Mouse (Mus musculus): ENCODE results near the gene Mettl2.

Gene Mettl2

DNA sequence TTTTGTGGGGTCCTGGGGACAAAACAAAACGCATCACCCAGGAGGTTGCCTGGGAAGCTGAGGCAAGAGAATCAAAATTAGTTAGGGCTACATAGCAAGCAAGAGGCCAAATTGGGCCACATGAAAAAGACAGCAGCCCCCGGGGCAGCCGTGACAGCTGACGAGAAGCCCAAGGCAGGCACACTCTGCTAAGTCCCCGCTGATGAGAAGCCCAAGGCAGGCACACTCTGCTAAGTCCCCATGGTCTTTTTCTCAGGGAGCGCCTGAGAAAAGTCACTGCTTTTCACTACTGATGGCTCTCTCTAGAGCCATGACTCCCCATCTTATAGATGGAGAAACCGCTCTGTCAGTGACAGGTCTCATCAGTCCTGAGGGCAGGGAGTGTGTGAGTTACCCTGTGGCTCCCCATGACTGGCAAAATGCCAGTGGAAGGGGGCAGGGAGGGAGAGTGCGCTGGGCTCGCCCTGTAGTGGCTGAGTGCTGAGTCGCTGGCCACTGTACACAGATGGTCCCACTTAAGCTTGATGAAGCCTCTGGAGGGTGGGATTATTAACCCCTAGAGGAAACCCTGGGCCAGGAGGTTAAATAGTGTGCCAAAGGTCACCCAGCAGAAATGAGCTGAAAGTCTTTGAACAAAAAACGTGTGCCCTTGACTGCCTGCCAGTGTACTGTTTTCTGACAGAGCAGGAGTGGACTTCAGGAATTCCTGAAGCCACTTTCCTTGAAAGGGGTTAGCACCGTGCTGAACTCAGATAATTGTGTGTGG lies 27.0 kb downstream of the Mettl2 start:
- peak; percentile 42 for DNase-seq

DNA sequence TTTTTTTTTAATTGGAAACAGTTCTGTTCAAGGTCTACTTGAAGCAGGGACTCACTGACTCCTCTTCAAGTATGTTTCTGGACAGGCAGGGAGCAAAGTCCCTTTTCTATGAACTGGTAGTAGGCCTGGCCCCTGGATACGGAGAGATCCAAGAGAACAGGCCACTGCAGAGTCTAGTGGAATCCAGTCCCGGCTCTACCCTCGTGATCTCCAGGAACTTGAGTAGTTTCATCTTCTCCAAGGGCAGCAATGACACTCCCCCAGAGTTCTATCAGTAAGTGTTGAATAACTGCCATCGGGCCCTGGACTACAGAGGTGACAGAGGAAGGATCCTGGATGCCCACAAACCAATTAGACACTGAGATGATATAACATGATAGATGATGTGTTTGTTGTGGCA lies 29.7 kb downstream of the Mettl2 start:
- DNase-seq: no peak

DNA sequence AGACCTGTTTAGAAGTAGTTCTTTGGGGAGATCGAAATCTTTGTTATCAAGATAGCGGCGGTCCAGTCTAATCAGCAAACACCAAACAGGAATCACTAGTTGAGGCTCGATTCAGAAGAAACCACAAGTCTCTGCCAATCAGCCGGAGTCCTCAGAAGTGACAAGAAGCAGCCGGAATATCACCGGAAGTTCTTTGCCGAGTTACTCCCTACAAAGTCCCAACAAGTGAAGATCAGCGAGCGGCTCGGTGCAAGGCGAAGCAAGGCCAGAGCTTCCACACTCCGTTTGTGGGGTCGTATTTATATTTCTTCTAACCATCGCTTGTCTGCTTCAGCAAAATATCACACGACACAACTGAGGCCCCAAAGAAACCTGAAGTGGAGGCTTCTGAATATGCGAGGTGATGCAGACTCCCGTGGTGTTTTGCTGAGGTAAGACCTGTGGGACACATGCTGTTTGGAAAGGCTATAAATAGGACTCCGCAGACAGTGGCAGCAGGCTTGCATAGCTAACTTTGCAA lies 30.6 kb downstream of the Mettl2 start:
- DNase-seq: no peak

DNA sequence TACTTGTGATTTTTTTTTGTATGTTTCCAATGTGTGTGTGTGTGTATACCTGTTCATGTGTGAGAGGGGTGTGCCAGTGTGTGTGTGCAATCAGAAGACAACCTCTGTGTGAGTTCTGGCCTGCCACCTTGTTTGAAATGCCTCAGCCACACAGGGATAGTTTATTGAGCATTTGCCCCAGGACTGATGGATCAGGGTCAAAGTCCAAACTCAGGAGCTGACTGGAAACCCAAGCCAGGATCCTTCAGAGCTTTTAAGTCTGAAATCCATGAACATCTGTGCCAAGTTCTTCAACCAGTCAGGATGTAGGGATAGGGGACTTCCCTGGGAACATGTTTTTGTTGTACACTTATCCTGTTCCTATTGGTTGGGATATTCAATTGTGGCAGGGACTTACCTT lies 31.8 kb downstream of the Mettl2 start:
- no peak for DNase-seq

DNA sequence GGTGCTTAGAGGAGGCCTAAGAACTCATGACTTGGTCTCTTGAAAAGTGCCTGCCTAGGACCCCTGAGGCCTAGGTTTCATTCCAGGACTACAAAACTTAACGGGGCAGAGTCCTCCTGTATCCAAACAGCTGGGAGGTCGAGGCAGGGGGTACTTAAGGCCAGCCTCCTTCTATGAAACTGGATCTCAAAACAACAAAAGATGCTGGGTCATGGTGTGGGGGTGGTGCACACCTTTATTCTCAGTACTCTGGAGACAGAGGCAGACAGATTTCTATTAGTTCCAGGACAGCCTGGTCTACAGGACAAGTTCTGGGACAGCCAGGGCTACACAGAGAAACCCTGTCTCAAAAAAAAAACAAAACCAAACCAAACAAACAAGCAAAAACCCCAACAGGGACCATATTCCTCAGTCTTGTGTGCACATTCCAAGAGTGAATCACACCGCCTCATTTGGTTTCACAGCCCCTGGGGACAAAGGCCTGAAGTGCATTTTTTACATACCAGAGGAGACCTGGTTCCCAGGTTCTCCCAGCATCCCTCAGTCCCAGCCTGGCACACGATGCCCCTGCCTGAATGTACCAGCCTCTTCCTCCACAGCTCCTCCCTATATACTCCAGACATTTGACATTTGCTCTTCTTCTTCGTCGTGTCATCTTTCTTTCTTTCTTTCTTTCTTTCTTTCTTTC lies 33.6 kb downstream of the Mettl2 start:
- peak; percentile 18 for DNase-seq

DNA sequence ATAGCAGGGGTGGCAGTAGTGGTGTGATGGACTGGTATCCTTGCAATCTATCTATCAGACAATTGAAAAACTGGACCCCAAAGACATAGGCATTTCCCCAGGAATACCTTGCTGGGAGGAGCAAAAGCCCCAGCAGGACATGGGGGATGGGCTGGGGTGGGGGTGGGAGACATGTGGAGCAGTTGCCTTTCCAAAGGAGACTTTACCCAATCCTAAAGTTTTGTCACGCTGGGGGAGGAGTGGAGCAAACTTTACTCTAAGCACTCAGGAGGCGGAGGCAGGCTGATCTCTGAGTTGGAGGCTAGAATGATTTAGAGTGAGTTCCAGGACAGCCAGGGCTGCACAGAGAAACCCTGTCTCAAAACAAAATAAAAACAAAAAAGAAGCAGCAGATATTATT lies 35.2 kb downstream of the Mettl2 start:
- no peak for DNase-seq

DNA sequence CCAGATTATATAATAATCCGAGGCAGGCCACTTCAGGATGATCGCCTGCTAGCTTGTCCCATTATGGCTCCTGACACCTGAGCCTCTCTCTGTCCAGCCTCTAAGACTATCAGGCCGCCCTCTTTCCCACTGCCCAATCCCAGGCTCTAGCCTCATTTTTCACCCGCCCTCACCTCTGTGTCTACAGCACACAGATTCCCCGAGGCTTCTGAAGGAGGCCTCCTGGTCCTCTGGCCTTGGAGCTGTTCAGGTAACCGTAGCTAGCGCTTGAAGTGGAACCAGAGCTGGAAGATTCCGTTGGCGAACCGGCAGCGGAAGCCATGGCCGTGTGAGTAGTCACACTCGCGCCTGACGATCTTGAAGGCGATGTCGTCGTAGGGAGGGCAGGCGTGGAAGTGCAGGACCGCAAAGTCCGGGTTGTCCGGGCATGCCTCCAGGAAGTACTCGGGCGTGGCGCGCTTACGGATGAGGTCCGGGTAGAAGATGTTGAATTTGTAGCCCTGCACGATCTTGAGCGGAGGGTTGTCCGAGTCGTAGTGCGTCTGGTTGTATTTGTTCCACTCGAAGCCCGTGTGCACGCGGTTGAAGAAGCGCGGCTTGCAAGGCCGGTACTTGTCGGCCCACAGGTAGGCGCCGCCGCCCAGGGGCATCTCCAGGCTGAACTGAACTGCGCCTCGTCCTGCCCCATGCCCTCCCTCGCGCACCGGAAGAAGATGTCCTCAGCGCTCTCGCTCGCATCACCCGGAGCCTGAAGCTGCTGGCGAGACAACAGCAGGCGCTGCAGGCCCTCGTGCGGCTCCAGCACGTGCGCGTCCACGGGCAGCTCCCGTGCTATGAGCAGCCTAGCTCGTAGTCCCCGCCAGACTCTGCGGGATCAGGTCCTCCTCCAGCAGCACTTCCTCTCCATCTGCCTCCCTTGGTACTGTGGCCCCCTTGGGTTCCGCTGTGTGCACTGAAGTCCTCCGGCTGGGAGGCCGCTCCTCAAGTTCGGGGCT lies 38.6 kb downstream of the Mettl2 start:
- DNase-seq: no peak

DNA sequence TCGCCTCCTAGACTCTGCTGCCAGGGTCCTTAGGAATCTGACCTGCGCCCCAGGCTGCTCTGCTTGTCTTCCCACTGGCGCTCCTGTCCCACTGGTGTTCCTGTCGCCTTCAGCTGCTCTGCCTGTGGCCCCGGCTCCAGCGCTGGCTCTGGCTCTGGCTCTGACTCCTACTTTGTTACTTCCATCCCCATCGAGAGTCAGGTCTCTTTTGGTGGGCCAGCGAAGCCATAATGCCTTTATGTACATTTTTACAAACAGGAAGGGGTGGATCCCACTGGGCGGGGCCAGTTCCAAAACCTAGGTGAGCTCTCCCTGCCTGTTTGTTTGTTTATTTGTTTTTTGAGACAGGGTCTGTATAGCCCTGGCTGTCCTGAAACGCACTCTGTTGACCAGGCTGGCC lies 40.6 kb downstream of the Mettl2 start:
- no peak for DNase-seq

DNA sequence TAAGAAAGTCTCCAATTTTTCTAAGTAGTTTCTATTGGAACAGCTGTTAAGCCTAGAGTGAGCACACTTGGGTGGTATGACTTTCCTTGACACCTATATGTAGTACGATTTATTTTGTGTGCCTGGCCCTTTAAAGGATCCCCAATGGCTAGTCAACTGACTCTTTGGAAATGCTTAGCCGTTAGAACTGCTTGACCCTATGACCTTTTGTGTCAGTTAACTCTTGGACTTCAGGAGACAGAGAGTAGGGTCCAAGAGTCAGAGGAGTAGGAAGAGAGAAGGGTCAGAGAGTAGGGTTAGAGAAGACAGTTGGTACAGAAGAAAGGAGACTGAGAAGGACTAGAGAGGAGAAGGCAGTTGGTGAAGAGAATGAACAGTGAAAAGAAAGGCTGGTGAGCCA lies 52.3 kb downstream of the Mettl2 start, which contains the start of gene Tlk2:
Gene Tlk2 (plus strand): TSS at position 292 of the 400 bp plus-strand sequence.
- no peak for DNase-seq

DNA sequence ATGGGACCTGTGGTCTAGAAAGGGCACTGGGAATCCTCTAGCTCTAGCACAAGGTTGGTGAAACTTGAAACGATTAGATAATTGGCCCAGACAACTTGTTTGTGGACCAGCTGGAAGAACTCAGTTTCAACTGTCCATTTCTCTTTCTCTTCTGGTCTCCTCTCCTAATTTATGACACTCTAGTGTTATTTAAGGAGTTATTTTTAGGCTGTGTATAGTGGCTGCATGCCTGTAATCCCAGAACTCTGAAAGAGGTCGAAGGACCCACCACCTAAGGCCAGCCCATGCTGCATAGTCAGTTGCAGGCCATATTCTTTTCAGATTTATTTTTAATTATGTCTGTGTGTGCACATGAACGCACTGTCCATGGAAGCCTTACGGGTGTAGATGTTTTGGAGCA lies 53.3 kb downstream of the Mettl2 start:
- peak; percentile 48 for DNase-seq

DNA sequence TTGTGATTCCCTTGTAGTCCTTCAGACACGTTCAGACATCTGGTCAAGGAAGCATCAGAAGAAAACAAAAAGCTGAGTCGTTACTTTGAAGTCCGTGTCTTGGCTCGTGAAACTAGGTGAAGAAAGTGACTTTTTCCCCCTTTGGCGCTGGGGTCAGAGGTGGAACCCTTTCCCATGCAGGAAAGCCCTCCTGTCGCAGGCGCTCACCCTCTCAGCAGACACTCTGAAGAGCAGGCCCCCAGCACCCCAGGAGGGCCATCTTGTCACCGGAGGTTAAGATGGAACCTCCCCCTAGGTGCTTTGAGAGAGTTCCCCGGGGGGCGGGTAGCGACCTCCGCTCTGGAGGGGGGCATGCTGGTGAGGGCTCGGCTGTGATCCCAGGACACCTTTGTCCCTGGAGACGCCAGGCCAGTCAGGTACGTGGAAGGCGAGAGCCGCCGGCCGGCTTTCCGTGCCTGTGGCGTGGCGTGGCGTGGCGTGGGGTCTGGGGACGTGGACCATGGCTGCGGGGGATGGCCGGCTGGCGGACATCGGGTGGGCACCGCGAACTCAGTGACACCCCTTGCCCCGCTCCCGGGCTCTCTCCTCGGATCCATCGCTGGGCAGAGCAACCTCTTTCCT lies 54.4 kb downstream of the Mettl2 start:
- DNase-seq: peak; percentile 26

DNA sequence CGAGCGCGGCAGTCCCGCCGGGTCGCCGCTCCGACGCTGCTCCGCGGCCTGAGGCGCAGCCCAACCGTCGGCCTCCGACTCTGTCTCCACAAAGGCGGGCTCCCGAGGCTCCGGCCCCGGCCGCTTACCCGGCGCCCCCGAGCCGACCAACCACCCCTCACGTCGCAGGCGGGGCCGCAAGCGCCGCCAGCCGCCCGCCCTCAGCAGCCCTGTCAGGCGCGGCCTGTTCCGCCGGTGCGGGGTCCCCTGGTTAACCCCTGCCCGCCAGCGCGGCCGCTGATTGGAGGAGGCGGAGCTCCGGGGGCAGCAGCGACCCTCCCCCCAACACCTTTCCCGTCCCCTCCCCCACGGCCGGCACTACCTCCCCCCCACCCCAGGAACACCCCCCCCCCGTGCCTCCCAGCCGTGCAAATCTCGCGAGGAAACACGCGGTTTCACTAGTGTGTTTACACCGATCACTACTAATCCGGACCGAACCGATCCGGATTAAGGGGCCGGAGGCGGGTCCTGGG lies 55.0 kb downstream of the Mettl2 start:
- peak; percentile 93 for DNase-seq

DNA sequence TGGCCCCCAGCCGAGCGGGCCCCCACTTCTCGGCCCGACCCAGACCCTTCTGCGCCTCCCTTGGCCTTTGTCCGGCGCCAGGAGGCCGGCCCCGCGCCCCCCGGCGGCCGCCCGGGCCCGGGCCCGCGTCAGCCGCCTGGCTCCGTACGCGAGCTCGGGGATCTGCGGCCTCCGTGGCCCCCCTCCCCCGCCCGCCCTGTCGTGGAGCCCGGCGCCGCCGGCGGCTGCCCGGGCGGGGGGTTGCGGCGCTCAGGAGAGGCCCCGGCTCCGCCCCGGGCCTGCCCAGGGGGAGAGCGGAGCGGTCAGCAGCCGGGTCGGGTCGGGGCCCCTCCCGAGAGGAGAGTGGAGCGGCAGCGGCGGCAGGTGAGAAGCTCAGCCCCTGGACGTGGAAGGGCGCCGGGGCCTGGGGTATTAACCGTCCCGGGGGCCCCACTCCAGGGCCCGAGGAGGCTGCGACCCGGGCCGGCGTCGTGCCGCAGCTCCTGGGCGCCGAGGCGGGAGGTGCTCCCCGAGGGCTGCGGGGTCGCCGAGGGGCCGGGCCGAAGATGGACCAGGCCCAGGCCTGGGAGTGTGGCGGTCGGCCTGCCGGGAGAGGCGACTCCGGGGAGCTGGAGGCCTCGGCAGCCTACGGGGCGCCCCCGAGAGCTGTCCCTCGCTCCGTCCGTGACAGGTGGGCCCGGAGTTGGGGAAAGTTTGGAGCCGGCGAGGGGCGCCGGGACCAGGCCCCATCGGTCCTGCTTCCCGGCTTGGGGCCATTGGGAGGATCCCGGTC lies 55.6 kb downstream of the Mettl2 start:
- peak; percentile 20 for DNase-seq

DNA sequence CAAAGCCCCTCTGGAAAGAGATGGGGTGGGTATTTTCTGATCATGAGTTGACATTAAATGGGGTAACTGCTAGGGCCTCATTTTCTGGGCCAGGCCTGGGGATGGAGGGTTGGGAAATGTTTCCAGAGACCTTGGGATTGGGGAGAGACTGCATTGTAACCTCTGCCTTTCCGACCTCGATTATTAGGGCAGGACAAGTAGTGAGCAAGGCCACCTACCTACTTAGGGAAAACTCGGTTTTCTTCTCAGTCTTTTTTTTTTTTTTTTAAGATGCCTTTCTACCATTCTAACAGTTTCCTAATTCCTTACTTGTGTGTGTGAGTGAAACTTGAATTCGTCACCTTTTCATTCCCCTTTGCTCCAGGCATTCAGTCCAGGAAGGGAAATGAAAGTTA lies 56.2 kb downstream of the Mettl2 start:
- no peak for DNase-seq

DNA sequence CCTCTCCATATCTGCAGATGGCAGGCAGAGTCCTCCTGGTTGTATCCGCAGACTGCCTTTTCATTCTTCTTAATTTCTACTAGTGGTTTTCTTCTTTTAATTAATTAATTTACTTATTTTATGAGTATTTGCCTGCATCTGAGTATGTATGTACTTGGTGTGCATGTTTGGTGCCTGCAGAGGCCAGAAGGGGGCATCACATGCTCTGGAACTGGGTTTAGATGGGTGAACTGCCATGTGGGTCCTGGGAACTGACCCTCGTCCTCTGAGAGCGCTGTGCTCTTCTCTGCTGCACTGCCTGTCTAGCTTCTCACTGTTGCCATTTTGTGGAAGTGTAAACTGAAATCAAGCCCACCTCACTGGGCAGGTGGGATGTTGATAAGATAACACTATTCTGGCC lies 58.5 kb downstream of the Mettl2 start:
- no peak for DNase-seq
